Mouse (Mus musculus): ENCODE data around the gene Lrrn4cl. TPM values are rescaled to one million over a fixed set of nuclear protein-coding genes. Genes with fewer than 3 reads are reported as not detected.
"Not testable (repeated sequence)": the region's sequence is repeated elsewhere in the genome, so short reads cannot be mapped to it uniquely, and the experiment has no call there.

Gene Lrrn4cl
- total RNA-seq (2022), result under 1 TPM; 0.45 to 0.74 (median 0.55) TPM

DNA sequence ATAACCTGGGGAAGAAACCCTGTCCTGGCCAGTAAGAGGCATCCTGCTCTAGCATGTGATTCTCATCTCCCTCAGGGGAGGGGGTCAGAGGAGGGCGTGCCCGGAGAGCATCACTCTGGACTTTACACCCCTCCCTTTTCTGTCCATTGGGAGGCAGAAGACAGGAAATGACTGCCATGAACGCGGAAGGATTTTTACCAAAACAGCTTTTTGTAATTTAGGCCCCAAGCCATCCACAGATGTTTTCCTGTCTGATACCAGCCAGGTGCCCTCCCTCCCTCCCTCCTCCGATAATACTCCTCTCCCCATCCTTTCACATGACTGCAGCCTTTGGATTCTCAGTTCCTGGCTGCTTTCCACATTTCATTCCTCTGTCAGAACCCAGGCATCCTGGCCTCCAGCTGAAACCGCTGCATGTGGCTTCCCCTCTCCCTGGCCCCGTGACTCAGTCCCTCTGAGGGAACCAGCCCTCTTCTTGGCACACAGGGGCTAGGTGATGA lies at the start of gene Lrrn4cl:
Gene Lrrn4cl, plus strand, starts transcription at position 367 of the 500 bp plus-strand sequence.
- DNase-seq (ENCODE audit: low spot score in 2 of 2), result no peak

DNA sequence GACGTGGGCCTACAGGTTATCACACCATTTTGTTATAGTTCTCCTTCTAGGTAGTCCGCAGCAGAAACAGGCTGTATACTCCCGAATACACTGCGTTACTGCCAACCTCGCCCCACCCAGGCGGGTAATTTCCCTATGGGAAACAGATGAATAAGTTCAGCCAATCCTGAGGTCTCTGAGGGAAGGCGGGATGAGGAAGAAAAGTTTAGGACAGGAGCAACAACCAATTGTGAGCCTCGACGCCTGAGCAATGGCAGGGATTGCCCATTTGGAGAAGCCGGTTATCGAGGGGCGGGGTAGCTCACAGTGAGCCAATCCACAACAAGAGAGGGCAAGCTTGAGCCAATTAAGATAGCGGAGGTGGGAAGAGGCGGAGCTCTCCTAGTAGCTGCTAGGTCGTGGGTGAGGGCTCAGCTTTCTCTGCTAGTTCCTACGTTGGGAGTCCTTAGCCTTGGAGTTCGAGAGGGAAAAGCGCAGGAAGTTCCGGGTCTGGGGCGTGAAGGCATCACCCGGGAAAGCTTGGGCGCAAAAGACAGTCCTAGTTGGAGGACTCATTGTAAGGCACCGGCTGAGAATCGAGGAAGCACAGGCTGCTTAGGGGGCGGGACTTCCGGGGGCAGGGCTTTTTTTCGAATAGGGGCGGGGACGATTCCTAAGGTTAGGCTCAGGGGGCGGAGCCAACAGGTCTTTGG lies 48.3 kb upstream of the Lrrn4cl start, which contains the start of gene Zbtb3:
Gene Zbtb3, plus strand, starts transcription at position 426 of the 692 bp plus-strand sequence.
- peak; percentile 96 to 98 for DNase-seq (ENCODE audit: low spot score in 2 of 2)

DNA sequence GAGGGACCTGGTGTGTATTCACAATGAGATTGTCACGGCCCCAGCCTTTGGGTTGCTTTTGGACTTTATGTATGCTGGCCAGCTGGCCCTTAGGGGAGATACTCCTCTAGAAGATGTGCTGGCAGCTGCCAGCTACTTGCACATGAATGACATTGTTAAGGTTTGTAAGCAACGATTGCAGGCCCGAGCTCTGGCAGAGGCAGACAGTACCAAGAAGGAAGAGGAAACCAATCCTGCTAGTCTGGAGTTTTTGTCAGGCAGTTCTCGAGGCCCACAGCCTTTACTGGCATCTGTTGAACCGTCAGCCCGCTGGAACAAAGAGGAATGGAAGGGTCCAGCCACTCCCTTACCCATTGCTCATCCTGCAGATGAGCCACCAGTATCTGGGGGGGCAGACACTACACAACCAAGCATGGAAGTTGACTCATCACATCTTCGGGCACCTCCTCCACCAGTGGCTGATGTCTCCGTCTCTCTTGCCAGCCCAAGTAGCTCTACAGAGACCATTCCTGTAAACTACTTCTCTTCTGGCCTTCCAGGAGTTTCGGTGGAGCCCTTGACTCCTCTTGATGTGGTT lies 47.3 kb upstream of the Lrrn4cl start:
- no peak for DNase-seq (ENCODE audit: low spot score in 2 of 2)

- no peak for DNase-seq (ENCODE audit: low spot score in 2 of 2)
These were observed 46.5 kb upstream of the Lrrn4cl start for GRCm38 (mm10) chr19:8803879-8804660.

DNA sequence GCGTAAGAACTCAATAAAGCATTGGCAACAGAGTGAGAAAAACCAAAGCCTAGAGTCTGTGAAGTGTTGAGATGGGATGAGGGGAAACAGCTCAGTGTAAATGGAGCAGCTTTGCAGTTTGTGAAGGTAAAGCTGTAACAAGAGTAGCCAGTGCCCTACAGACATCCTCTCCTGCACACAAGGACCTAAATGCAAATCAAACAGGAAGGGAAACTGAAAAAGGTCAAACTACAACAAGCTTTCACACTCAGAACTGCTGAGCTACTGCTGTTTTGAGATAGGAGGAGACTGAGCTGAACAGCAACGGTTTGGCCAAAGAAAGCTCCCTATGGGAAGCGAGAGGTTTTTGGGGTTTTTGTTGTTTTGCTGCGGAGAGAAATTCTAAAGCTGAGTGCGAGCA lies 43.8 kb upstream of the Lrrn4cl start:
- DNase-seq (ENCODE audit: low spot score in 2 of 2), result no peak

GRCm38 (mm10) chr19:8815812-8816211 lies 34.8 kb upstream of the Lrrn4cl start:
- DNase-seq (ENCODE audit: low spot score in 2 of 2), result no peak

- DNase-seq (ENCODE audit: low spot score in 2 of 2), result no peak
These were observed 33.6 kb upstream of the Lrrn4cl start for GRCm38 (mm10) chr19:8817001-8817400.

DNA sequence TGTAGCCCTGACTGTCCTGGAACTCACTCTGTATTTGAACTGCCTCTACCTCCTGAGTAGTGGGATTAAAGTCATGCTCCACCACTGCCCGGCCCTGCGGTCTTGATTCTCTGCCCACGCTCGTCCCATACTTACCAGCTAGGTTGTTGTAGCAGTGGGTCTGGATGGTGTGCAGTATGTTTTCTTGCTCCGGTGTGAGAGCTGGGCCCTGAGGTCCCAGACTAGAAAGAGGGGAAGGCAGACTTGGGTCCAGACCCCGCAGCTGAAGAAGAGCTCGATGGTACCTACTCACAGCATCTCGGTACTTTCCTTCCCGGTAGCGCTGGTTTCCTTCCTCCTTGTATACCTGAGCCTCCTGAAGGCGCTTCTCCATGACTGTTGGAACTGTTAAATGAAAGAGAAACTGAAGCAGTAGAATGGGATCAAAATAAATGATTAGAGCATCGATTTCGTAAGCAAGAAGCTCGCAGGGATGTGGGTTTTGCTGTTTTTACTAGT lies 32.2 kb upstream of the Lrrn4cl start:
- DNase-seq (ENCODE audit: low spot score in 2 of 2), result no peak

GRCm38 (mm10) chr19:8818801-8819595 lies 31.6 kb upstream of the Lrrn4cl start, which contains the start of gene Ttc9c:
Ttc9c (minus strand) TSS chr19:8819333.
- DNase-seq (ENCODE audit: low spot score in 2 of 2), result peak; percentile 97 to 98

- DNase-seq (ENCODE audit: low spot score in 2 of 2), result peak; percentile 98 to 99
These were observed 30.8 kb upstream of the Lrrn4cl start, which contains the start of gene Hnrnpul2 for GRCm38 (mm10) chr19:8819596-8820423. Hnrnpul2 (plus strand) TSS chr19:8820010.

- no peak for DNase-seq (ENCODE audit: low spot score in 2 of 2)
These were observed 30.1 kb upstream of the Lrrn4cl start for GRCm38 (mm10) chr19:8820424-8820956.

- DNase-seq (ENCODE audit: low spot score in 2 of 2), result no peak
These were observed 29.4 kb upstream of the Lrrn4cl start for GRCm38 (mm10) chr19:8821146-8821545.

DNA sequence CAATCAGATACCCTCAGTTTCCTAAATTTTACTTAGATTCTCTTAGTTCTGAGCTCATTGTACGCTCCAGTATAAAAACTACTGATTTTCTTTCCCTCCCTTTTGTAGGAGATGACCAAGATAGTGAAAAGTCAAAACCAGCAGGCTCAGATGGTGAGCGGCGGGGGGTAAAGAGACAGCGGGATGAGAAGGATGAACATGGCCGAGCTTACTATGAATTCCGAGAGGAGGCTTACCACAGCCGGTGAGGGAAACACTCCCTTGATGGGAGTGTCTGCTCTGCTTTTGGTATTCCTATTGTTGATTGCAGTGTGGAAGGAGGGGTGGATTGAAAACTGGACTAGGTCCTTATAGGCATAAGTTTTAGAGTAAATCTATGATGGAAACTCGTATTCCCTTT lies 27.9 kb upstream of the Lrrn4cl start:
- DNase-seq (ENCODE audit: low spot score in 2 of 2), result no peak

DNA sequence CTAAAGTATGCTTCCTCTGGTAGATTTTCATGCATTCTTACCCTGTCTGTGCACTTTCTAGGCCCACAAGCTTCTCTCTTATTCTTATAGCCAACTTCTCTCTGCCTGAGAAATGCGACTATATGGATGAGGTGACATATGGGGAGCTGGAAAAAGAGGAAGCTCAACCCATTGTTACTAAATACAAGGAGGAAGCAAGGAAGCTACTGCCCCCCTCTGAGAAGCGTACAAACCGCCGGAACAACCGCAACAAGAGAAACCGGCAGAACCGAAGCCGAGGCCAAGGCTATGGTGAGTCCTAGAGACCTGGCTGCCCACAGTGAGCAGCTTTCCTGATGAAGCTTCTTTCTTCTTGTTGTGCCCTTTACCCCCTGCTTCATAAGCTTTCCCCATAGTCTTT lies 20.9 kb upstream of the Lrrn4cl start, which contains the start of gene AC129217.1:
Gene AC129217.1, plus strand, starts transcription at position 114 of the 400 bp plus-strand sequence.
- DNase-seq (ENCODE audit: low spot score in 2 of 2), result no peak

DNA sequence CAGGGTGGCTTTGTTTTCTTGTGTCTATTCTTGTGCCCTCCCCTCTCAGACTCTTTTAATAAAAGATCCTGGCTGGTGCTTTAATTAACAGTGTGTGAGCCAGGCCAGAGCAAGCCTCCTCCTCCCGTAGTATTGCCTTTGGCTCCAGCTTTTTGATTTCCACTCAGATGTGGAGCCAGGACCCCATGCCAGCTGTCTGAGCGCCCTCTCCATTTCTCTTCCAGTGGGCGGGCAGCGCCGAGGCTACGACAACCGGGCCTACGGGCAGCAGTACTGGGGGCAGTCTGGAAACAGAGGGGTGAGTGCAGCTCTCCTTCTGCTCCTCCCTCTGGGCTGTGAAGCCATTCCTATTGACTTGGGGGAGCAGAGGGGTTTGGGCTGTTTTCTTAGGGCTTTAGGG lies 19.9 kb upstream of the Lrrn4cl start:
- no peak for DNase-seq (ENCODE audit: low spot score in 2 of 2)

- no peak for DNase-seq (ENCODE audit: low spot score in 2 of 2)
These were observed 19.3 kb upstream of the Lrrn4cl start for GRCm38 (mm10) chr19:8831262-8831661.

- DNase-seq (ENCODE audit: low spot score in 2 of 2), result no peak
These were observed 17.6 kb upstream of the Lrrn4cl start for GRCm38 (mm10) chr19:8832971-8833370.

DNA sequence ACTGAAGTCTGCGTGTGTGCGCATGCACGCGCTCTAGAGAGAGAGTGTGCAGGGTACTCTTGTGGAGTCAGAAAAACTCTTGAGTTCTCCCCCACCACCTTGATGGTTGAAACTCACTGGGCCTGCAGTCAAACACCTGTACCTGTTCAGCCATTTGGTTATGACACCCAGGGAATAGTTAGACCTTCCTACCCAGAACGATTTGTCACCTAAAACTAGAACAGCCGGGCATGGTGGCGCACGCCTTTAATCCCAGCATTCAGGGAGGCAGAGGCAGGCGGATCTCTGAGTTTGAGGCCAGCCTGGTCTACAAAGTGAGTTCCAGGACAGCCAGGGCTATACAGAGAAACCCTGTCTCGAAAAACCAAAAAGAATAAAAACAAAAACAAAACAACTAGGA lies 14.2 kb upstream of the Lrrn4cl start:
- not testable (repeated sequence) for DNase-seq (ENCODE audit: low spot score in 2 of 2)

- DNase-seq (ENCODE audit: low spot score in 2 of 2), result peak; percentile 87 to 89
These were observed 13.2 kb upstream of the Lrrn4cl start, which contains the start of gene Bscl2 for GRCm38 (mm10) chr19:8837251-8837791. Bscl2 (plus strand) TSS chr19:8837467.

All from layer of hippocampus, adult 8-10 months (tissue).